Mouse (Mus musculus) ES-Bruce4 (cell line): ENCODE data around the gene Ankrd33b. TPM values are rescaled to one million over a fixed set of nuclear protein-coding genes. Genes with fewer than 3 reads are reported as not detected.

Experiments used
- H3K27ac ChIP-seq: 2 replicates; pipeline ENCODE4 v1.5.1; 2012; ENCODE audit warnings: low read length, inconsistent platforms; ENCODE audit not compliant: insufficient read depth
- H3K27me3 ChIP-seq: 2 replicates; pipeline ENCODE4 v1.6.1; 2012; ENCODE audit warnings: mild to moderate bottlenecking, low read length, inconsistent platforms; ENCODE audit not compliant: control insufficient read depth, poor library complexity, insufficient read depth, severe bottlenecking
- H3K36me3 ChIP-seq: 2 replicates; pipeline ENCODE4 v1.6.1; 2012; ENCODE audit warnings: inconsistent platforms, mild to moderate bottlenecking, low read length, moderate library complexity; ENCODE audit not compliant: control insufficient read depth, poor library complexity, insufficient read depth, severe bottlenecking
- H3K4me1 ChIP-seq: one replicate; pipeline ENCODE4 v1.8.1; 2011; ENCODE audit warnings: low read length; ENCODE audit not compliant: control insufficient read depth, insufficient read depth
- H3K4me3 ChIP-seq: 2 replicates; pipeline ENCODE4 v1.5.1; 2011; ENCODE audit warnings: low read depth, mild to moderate bottlenecking, low read length
- H3K9ac ChIP-seq: 2 replicates; pipeline ENCODE4 v1.6.1; 2012; ENCODE audit warnings: low read depth, mild to moderate bottlenecking, inconsistent platforms; ENCODE audit not compliant: poor library complexity, severe bottlenecking
- H3K9me3 ChIP-seq: replicated peaks from 2 replicates; pipeline ENCODE4 v1.6.1; 2012; ENCODE audit warnings: mild to moderate bottlenecking, low read length, inconsistent platforms; ENCODE audit not compliant: control insufficient read depth, poor library complexity, insufficient read depth, severe bottlenecking
- CTCF ChIP-seq: IDR thresholded peaks from one replicate; pipeline ENCODE4 v1.8.1; 2011; ENCODE audit warnings: low read depth, low read length
- EP300 ChIP-seq: IDR thresholded peaks from 2 replicates; pipeline ENCODE4 v1.6.1; 2011; ENCODE audit warnings: low read depth, low read length; ENCODE audit not compliant: insufficient read depth
- POLR2A ChIP-seq: IDR thresholded peaks from one replicate; pipeline ENCODE4 v1.8.1; 2011; ENCODE audit warnings: low read length; ENCODE audit not compliant: insufficient read depth
- polyA plus RNA-seq: library from polyadenylated mRNA; stranded (reverse); fragments of >200 nt; gene quantifications from 2 replicates; pipeline ENCODE4 v1.2.4, GENCODE M21; 2011; ENCODE audit warnings: low read depth; ENCODE audit not compliant: missing spikeins, insufficient read depth, insufficient read length

Ankrd33b gene
- polyA plus RNA-seq, 1 experiment, result 1.6 TPM

DNA sequence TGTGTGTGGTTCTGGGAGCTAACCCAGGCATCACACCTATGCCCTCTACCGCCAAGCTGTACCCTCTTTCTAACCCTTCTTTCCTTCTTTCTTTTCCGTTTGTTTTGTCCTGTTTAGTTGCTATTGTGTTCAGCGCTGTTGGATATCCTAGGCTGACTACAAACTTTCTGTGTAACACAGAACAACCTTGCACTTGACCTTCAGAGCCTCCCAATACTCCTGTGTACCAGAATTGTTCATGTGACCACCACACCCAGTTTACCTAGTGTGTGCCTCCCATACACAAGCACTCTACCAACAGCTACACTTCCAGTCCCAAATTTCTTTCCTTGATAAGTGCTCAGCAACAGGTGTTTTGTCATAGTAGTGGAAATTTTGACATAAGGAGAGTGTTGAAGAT lies 11.9 kb upstream of the Ankrd33b start:
- Histone ChIP-seq H3K9me3 (no peaks in the 10 kb centered on the region), H3K9ac (no peak overlapping the region), H3K36me3 (no peaks in the 10 kb centered on the region), H3K27ac (no peak overlapping the region), H3K27me3 (no peaks in the 10 kb centered on the region), H3K4me3 (no peak overlapping the region), H3K4me1 (no peaks in the 10 kb centered on the region)
- TF ChIP-seq CTCF, result no peak
- no peak for TF ChIP-seq POLR2A
- no peak for TF ChIP-seq EP300

DNA sequence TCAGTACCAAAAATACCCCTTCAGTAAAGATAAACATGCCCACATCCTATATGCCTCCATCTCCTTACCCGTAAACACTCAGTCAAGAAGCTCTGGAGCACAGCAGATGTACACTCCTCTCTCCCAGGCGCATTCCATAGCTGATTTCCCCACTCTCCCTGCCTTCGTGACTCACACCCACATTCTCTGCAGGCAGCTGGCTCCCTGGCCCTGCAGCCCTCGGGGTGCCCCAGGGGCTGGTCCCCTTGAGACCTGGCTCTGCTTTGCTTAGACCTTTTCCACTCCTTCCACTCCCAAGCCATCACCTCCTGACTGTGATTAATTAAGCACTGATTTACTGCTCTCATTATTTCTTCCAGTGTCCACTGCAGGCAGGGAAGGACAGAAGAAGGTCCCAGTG lies 7.7 kb upstream of the Ankrd33b start:
- Histone ChIP-seq H3K4me1 (no peaks in the 10 kb centered on the region), H3K4me3 (no peak overlapping the region), H3K9me3 (no peaks in the 10 kb centered on the region), H3K36me3 (no peaks in the 10 kb centered on the region), H3K27ac (no peak overlapping the region), H3K9ac (no peak overlapping the region), H3K27me3 (no peaks in the 10 kb centered on the region)
- TF ChIP-seq CTCF (no peak), POLR2A (no peak), EP300 (no peak)

DNA sequence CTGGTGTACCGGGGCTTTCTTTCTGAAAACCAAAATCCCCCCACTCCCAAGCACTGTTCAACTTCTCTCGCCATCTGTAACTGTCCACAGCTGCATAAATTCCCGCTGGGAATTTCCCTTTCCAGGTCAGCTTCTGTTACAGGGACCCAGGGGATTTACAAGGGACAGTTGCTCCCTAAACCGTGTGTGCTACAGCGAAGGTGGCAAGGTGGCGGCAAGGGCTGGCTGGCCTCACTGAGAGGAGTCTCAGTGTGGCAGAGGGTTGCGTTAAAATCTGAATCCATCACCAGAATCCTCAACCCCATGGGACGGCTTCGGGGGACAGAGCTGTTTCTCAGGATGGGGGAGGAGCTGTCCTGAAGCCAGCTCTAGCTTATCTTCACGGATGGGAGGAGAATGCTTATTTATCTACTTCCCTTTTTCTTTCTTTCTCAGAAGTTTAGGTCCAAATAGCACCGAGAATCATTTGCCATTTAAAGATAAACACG lies 1.6 kb upstream of the Ankrd33b start:
- TF ChIP-seq POLR2A, result no peak
- no peak for TF ChIP-seq EP300
- TF ChIP-seq CTCF, result no peak
- peaks cover 18% of the 10 kb centered on the region for H3K27me3 ChIP-seq
- no peak overlapping the region for H3K4me3 ChIP-seq
- H3K9me3 ChIP-seq, result no peaks in the 10 kb centered on the region
- H3K9ac ChIP-seq, result no peak overlapping the region
- H3K36me3 ChIP-seq, result no peaks in the 10 kb centered on the region
- no peaks in the 10 kb centered on the region for H3K4me1 ChIP-seq
- H3K27ac ChIP-seq, result no peak overlapping the region

DNA sequence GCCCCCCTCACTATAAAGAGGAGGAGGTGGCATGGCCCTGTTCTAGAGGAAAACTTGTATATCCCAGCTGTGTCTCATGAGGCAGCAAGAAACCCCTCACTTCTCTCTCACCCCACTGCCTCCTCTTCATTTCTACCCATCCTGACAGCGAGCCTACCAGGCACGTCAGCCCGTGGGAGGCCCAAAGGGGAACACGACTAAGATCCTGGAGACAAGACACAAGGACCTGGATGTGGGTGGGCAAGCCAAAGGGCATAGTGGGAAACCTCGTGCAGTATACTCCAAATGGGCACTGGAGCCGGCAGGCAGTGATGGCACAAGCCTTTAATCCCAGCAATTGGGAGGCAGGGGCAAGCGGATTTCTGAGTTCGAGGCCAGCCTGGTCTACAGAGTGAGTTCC lies 1.0 kb upstream of the Ankrd33b start:
- no peaks in the 10 kb centered on the region for H3K4me1 ChIP-seq
- H3K9ac ChIP-seq, result no peak overlapping the region
- no peak overlapping the region for H3K27ac ChIP-seq
- H3K4me3 ChIP-seq, result no peak overlapping the region
- no peak for TF ChIP-seq EP300
- no peak for TF ChIP-seq POLR2A
- no peak for TF ChIP-seq CTCF
- H3K36me3 ChIP-seq, result no peaks in the 10 kb centered on the region
- H3K9me3 ChIP-seq, result no peaks in the 10 kb centered on the region
- peaks cover 18% of the 10 kb centered on the region for H3K27me3 ChIP-seq

DNA sequence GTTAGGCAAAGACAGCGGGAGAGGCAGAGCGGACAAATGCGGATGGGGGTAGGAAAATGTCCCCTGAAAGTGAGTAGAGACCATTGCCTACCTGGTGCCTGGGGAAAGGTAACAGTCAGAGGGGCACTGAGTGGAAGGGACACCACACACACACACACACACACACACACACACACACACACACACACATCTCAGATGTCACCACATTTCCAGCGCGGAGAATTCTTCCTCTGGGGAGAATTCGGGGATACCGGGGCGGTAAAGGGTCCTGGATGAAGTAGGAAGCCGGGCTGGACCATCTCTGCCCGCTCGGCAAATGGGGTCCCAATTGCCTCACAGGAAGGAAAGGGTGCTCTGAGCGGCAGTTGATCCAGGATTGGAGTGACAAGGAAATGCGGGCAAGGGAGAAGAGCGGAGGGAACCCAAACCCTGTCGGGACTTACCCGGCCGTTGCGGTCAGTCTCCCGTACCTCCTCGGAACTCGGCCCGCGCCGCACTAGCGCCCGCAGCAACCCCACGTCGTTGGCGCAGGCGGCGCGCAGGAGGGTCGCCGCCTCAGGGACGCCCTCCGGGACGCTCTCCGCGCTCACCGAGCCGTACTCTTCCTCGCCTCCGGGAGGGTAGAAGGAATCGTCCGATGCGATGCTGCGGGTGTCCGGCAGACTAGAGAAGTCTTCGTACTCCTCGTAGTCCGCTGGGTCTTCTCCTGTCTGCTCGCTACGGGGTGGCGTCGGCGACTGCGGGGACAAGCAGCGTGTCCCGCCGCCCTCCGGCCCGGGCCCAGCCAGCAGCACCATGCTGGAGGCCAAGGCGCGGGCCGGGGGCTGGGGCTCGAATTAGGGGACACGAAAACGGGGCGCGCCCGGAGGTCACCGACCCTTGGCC lies 688 bp downstream of the Ankrd33b start:
- Histone ChIP-seq H3K4me1 (no peaks in the 10 kb centered on the region), H3K27me3 (peaks cover 18% of the 10 kb centered on the region), H3K4me3 (peak overlapping the region; percentile 79), H3K36me3 (no peaks in the 10 kb centered on the region), H3K9ac (peak overlapping the region; percentile 83), H3K9me3 (no peaks in the 10 kb centered on the region), H3K27ac (no peak overlapping the region)
- TF ChIP-seq EP300, result no peak
- TF ChIP-seq POLR2A, result no peak
- TF ChIP-seq CTCF, result no peak
